Mouse (Mus musculus) kidney, adult 11 months (tissue): ENCODE measurements around the gene Ttll13.
A peak's percentile ranks its signal among the peaks of the same experiment; 100 is the strongest.

Experiments used
- DNase-seq: peaks from one replicate; pipeline ENCODE4 v3.0.0; 2022

Gene Ttll13

DNA sequence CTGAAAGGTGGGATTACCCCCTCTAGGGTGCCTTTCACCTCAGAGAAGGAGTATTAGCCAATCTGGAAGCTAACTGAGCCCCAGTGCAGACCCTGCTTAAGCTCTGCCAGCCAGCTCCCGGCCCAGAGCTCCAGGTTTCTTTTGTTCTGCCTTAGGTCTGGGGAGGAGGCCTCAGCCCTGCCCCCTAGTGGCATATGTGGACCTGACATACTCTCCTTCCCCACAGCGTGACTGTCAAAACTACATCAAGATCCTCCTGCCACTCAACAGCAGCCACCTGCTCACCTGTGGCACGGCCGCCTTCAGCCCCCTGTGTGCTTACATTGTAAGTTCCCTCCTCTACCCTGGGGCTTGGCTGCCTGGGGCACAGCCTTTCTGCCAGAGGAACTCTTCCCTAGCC is 30.8 kb upstream of the Ttll13 start:
- DNase-seq, result no peak

DNA sequence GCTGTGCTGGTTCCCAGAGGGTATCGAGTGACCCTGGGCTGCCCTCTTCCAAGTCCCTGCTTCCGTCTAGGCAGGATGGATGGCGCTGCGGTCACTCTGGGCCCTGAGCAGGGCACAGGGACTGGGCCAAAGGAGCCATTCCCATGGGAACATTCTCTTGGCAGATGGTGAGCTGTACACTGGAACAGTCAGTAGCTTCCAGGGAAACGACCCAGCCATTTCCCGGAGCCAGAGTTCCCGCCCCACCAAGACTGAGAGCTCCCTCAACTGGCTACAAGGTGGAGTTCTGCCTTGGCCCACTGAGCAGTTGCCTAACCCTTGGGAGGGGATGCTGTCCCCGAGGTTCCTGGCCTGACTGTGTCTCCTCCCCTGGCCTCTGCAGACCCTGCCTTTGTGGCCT is 29.6 kb upstream of the Ttll13 start:
- peak; percentile 53 for DNase-seq

- no peak for DNase-seq
These were observed 27.5 kb upstream of the Ttll13 start for GRCm38 (mm10) chr7:80218666-80219065.

- no peak for DNase-seq
These were observed 25.9 kb upstream of the Ttll13 start for GRCm38 (mm10) chr7:80220237-80220797.

- DNase-seq, result no peak
These were observed 24.9 kb upstream of the Ttll13 start for GRCm38 (mm10) chr7:80221179-80221750.

DNA sequence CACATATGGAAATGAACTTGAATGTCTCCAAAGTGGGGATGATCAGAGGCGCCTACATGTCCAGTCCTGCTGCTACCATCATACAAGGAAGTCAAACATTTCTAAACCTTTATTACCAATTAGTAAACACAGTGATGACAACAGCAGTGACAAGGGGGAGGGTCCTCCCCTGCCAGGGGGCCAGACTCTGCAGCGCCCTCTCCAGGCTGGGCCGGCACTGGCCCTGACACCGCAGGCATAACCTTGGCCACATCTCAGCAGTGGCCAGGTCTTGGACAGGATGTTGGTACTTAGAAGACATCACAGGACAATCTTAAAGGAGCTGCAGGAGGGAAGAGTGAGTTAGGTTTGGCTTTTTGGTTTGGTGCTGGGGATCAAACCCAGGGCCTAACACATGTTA is 19.1 kb upstream of the Ttll13 start:
- no peak for DNase-seq

GRCm38 (mm10) chr7:80230196-80230595 is 16.0 kb upstream of the Ttll13 start:
- peak; percentile 37 for DNase-seq

DNA sequence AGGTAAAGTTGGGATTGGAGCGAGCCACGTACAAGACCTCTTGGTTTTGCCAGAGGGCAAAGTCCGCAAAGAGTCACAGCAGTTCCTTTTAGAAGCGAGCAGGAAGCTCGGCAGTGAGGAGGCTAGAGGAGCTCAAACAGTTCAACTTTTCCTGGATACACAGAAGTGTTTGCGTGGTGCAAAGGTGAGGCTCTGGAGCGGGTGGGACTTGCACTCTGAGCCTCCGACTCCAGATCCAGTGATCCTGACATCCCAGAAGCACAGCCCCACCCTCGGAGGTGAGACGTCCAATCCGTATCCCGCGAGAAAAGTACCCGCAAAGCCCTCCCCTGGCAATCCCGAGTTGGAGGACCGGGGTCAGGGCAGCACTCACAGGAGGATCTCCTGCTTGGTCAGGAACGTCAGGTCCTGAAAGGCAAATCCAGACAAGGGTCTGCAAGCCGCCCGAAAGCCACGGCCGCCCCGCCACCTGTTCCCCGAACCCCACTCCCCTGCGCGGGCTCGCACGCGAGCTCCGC is 14.1 kb upstream of the Ttll13 start:
- DNase-seq, result peak; percentile 82

DNA sequence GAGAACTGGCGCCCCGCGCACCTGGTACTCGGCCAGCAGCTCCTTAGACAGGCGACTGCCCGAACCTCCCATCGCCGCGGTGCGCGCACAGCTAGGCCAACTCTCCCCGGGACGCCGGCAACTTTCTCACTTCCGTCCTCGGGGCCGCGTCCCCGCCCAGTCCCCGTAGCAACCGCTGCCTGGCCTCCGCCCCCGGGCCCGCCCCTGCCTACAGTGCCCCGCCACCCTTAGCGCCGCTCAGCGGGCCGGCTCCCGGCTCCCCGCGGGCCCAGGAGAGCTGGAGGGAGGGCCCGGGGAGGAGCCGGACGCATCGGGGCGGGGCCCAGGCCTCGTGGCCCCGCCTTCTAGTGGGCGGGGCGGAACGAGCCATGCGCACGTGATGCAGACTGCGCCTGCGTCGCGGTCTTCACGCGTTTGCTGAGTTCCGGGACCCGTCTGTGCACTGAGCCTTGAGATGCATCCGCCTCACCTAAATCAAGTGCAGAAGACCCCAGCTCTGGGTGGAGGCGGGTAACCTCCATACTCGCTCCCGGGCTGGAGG is 13.6 kb upstream of the Ttll13 start, which contains the start of the genes Cib1 and Gdpgp1:
TSS of gene Cib1 (minus strand) at position 325 of the 541 bp plus-strand sequence.
TSS of gene Gdpgp1 (plus strand) at position 377 of the 541 bp plus-strand sequence.
- peak; percentile 97 for DNase-seq

GRCm38 (mm10) chr7:80233799-80234198 is 12.4 kb upstream of the Ttll13 start:
- no peak for DNase-seq

GRCm38 (mm10) chr7:80238542-80238941 is 7.6 kb upstream of the Ttll13 start:
- no peak for DNase-seq

DNA sequence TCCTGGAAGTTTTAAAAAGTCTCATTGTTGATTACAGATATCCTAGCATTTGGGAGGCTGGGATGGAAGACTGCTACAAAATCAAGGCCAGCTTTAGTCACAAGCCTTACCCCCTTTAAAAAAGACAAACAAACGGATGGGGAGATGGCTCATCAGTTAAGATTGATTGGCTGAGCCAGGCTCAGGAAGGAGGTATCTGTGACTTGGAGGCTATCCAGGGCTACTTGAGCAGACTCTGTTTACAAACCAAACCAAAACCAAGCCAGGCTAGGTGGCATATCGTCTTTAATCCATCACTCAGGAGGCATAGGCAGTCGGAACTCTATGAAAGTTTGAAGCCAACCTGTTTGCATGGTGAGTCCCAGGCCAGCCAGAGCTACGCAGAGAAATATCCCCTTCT is 4.5 kb upstream of the Ttll13 start:
- no peak for DNase-seq

- DNase-seq, result no peak
These were observed 1.3 kb upstream of the Ttll13 start for GRCm38 (mm10) chr7:80244851-80245250.

DNA sequence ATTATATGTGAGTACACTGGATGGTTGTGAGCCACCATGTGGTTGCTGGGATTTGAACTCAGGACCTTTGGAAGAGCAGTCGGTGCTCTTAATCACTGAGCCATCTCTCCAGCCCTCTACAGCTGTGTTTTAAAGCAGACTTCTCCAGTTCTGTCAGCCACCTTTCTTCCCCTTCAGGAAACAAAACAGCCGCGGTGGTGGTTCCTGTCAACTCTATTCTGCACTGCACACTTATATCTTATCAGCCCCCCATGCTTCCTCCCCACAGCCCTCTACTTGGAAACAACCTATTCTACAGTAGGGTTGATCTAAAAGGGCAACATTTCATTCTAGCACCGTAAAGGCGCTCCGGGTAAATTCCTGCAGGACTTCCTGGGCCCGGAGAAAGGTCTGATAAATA is 683 bp downstream of the Ttll13 start:
- DNase-seq, result no peak

DNA sequence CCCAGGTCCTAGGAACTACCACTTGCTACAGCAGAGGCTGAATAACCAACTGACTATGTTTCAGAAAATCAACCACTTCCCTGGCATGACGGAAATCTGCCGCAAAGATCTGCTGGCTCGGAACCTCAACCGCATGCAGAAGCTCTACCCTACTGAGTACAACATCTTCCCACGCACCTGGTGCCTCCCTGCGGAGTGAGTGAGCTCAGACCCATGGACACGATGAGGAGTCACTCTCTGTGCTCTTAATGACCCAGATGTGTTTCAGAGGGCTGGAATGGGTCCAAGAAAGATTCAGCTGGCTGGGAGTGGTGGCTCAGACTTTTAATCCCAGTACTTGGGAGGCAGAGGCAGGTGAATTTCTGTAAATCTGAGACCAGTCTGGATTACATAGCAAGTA is 6.3 kb downstream of the Ttll13 start:
- no peak for DNase-seq

DNA sequence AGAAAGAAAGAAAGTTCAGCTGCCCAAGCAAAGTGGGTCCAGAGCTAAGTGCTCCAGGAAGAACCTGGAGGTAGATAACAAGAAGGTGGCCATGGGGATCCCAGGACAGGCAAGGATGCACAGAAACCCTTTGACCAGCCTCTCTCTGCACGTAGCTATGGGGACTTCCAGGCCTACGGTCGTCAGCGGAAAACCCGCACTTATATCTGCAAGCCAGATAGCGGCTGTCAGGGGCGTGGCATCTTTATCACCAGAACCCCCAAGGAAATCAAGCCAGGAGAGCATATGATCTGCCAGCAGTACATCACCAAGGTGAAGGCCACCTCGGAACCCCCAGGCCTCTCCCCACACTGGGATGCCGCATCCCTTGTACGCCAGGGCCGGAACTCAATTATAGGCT is 6.7 kb downstream of the Ttll13 start:
- DNase-seq, result no peak

DNA sequence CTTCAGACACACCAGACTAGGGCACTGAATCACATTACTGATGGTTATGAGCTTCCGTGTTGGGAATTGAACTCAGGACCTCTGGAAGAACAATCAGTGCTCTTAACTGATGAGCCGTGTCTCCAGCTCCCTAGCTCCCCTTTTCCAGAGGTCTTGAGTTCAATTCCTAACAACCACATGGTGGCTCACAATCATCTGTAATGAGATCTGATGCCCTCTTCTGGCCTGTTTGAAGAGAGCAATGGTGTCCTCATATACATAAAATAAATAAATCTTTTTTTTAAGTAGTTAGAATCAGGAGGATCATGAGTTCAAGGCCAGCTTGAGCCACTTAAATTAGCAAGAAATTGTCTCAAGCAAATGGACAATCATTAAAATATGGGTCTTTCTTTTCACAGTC is 9.8 kb downstream of the Ttll13 start:
- no peak for DNase-seq

GRCm38 (mm10) chr7:80257706-80258105 is 11.5 kb downstream of the Ttll13 start:
- DNase-seq, result no peak

DNA sequence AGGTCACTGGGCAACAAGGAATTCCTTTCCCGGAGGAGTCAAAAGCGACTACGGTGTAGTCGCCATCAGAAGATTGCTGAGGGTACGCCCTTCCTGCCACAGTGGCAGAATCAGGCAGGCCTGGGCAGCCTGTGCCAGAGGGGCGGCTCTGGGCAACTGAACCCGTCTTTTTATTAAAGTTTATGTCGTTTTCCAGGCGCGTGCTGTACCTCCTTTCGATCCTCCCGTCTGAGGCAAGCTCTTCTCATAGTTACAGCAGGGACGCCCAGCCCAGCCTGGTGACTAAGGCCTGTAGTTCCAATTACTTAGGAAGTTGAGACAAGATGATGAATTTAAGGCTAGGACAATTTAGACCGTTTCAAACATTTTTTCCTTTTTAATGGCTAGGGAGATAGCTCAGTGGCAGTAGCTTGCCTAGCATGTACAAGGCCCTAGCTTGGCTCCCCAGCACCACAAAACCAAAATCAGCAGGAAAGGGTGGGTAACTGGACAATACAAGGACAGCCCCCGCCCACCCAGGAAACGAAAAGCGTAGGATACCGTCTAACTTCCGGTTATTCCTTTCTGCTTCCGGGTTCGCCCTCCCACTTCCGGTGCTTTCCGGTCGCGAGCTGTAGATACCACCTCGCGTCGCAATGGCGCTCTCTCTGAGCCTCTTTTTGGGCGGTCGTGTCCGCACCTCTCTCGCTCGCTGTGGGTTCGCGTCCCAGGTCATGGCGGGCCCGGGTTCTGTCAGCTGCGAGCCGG is 14.6 kb downstream of the Ttll13 start, which contains the start of gene Ngrn:
TSS of gene Ngrn (plus strand) at position 591 of the 747 bp plus-strand sequence.
- peak; percentile 85 for DNase-seq

DNA sequence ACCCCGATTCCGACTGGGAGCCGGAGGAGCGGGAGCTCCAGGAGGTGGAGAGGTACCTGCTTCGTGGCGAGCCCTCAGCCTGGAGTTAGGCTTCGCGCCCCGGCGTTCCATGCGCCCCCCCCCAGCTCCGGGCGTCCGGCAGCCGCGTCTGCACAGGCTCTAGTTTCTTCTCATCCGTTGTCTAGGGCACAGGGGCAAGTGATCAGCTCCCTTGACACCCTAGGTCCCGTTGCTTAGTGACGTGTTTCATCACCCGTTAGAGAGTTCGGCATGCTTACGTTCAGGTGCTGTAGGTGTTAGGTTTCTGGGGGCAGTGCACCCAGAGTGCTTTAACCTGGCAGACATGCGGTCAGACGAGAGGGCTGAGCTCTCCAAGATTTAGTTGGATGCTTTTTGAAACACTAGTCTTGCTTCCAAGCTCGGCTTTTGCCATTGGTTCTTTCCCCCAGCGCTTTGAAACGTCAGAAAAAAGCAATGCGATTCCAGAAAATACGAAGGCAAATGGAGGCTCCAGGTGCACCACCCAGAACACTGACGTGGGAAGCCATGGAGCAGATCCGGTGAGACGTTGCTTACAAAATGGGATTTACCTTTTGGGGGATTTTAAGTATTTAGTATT is 15.3 kb downstream of the Ttll13 start:
- DNase-seq, result no peak

DNA sequence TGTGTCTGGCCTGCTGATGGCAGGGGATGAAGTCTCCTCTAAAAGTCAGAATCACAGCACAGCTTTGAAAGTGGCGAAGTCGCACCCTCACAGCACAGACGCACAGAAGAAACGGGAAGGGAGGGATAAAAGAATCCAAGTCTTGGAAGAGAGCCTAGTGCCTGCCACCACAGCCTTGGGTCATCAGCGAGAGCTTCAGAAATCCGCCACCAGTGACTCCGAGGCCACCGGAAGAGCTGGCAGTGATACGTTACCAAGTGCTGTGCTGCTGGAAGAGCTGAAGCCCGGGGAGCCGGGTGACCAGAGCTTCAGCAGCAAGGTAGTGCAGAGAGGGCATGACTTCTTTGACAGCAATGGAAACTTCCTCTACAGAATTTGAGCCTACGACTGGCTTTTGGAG is 18.4 kb downstream of the Ttll13 start:
- no peak for DNase-seq

DNA sequence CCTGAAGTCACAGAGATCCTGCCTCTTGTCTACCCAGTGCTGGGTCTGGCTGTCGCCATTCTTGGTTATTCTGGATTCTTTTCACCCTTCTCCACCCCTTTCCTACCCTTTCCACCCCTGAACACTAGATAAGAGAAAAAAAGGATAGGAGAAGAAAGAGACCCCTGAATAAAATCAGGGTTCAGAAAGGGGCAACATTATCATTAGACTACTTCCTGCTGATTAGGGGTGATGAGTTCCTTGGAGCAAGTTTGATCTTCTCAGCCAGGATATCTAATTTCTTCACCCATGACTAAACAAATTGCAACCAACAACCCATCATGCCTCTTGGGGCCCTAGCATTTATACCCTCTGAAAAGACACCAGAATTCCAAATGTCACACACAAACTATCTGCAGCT is 21.6 kb downstream of the Ttll13 start:
- DNase-seq, result no peak
